Mouse (Mus musculus): Measurements from ENCODE around the gene Tomm6. TPM values are rescaled to one million over a fixed set of nuclear protein-coding genes. Genes with fewer than 3 reads are reported as not detected.

Gene Tomm6
- total RNA-seq, 2 experiments from 2014 or later = 179 to 192 TPM

GRCm38 (mm10) chr17:47695337-47695710, 7.1 kb upstream of the Tomm6 start:
- intact Hi-C loops (cut with DNase I) = no loop called here
- no peak for DNase-seq

DNA sequence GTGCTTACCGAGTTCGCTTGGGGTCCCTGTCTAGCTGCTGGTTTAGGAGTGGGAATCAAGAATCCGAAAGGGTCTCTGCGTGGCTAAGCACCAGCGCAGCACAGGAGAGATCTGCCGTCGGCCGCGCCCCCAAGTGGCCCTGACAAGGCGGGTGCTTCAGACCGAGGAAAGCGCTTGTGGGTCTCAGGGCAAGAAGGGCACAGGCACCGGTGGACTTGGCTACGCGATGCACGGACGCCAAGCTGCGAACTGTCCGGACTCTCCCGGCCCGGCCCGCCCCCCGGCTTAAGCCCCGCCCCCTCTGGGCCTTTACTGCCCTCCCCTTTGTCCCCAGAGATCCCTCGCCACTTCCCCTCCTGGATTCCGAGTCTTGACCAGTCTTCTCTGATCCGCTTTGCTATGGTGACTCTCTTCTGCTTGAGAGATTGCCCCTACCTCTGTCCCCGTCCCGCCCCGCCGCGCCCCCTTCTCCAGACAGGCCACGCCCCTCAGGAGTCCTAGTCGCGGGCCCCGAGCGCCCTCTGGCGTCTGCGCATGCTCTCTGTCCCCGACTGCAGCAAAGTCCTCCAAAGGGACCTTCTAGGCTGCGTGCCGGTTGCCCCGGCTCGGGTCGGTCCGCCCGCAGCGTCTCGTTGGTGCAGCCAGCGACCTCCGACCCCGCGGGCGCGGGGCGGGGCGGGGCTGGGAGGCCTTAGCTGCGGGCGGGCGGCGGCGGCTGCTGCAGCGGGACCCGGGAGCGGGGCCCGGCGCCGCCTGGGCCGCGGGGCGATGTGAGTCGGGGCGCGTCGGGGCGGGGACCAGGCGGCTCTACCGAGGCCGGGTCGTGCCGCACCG, 6.5 kb upstream of the Tomm6 start, which contains the start of gene Prickle4:
Gene Prickle4 (minus strand): TSS at position 234 of the 834 bp plus-strand sequence.
- intact Hi-C loops (cut with DNase I) = no loop called here
- DNase-seq = peak; percentile 99

GRCm38 (mm10) chr17:47694442-47694502, 6.1 kb upstream of the Tomm6 start, which contains the start of gene Gm21981:
Gm21981 (minus strand) TSS chr17:47694455.
- intact Hi-C loops (cut with DNase I) = no loop called here

DNA sequence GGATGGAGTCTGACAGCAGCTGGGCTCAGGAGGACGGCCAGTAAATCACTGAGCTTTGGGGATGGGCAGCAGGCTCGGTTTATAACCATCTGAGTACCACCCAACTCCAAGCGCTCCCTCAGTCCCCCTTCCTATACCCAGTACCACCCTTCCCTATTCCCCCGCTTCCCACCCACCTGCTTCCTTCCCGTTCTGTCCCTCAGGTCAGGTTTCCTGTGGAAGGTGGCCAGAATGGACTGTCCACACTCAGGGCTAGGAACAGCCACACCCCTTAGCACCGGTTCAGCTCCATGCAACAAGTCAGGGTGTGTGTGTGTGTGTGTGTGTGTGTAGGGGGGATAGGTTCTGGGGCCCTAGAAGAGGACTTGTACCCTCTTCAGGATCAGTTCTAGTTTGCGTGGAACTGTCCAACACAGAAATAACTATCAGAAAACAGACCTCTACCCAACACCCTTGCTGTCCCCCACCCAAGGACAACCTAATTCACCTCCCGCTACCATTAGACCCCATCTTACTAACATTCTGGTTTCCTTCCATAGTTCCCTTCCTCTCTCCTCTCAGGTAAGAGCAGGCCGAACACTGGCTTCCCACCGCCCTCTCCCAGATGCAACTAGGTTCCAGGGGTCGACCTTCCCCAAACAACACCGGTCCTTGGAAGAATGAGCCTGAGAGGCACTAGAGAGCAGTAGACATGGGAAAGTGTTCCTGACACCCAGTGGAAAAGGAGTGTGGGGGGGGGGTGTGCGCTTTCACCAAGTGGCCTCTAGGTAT, 5.7 kb upstream of the Tomm6 start:
- intact Hi-C loops (cut with DNase I) = no loop called here
- no peak for DNase-seq

More at GRCm38 (mm10) chr17:47694442-47694502, 6.1 kb upstream of the Tomm6 start, which contains the start of gene Gm21981:
- no peak for DNase-seq

- intact Hi-C loops (cut with DNase I) = no loop called here
- DNase-seq = no peak
These were observed 3.5 kb upstream of the Tomm6 start for GRCm38 (mm10) chr17:47691650-47692049.

- no peak for DNase-seq
- intact Hi-C loops (cut with DNase I) = no loop called here
These were observed 1.7 kb upstream of the Tomm6 start for GRCm38 (mm10) chr17:47689894-47690293.

- peak; percentile 78 for DNase-seq
- intact Hi-C loops (cut with DNase I) = no loop called here
These were observed 706 bp upstream of the Tomm6 start, which contains the start of gene Frs3 for GRCm38 (mm10) chr17:47688608-47689575. Frs3 (plus strand) TSS chr17:47689030.

GRCm38 (mm10) chr17:47687409-47688343, 510 bp downstream of the Tomm6 start:
- intact Hi-C loops (cut with DNase I) = no loop called here

DNA sequence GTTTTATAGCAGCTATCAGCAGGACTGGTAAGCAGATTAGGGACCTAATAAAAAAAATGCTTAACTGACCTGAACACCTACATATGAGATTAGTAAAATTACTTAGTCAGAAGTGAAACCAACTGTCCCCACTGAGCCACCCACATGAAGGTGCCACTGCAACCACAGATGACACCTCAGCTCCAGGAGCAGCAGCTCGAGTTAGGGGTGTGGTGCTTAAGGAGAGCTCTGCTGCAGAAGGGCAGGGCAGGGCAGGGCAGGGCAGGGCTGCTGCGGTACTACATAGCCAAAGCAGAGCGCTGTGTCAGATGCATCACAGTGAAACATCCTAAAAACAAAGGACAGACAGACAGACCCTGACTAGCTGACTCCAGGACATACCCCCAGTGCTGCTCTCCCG, 5.3 kb downstream of the Tomm6 start:
- intact Hi-C loops (cut with DNase I) = no loop called here

More at GRCm38 (mm10) chr17:47687409-47688343, 510 bp downstream of the Tomm6 start:
- peak; percentile 96 for DNase-seq

GRCm38 (mm10) chr17:47678702-47679101, 9.5 kb downstream of the Tomm6 start:
- intact Hi-C loops (cut with DNase I) = loop anchor here (5.0 kb wide), 1 partner anchor 66 kb away; the partner anchor contains the start of genes Bysl, Gm20517 and Med20

More for the DNA sequence above, 5.3 kb downstream of the Tomm6 start:
- DNase-seq = no peak

DNA sequence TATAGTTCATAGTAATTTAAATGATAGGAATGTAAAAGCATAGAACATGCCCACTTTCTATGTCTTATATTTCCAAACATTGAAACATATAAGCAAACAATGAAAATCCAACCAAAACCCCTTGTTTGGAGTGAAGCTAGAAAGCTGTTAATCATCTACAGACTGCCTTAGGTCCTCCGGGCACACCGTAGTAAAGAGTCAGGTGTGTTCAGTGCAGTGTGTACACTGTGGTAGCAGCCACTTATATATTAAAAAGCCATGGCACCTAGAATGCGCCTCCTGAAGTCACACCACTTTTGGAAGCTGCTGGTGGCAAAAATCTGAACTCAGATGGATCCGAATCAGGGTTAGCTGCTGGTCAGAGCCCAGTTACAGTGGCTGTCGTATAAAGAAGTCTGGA, 9.9 kb downstream of the Tomm6 start:
- intact Hi-C loops (cut with DNase I) = loop anchor here (5.0 kb wide), 1 partner anchor 66 kb away; the partner anchor contains the start of genes Bysl, Gm20517 and Med20
- DNase-seq = no peak

More at GRCm38 (mm10) chr17:47678702-47679101, 9.5 kb downstream of the Tomm6 start:
- no peak for DNase-seq

DNA sequence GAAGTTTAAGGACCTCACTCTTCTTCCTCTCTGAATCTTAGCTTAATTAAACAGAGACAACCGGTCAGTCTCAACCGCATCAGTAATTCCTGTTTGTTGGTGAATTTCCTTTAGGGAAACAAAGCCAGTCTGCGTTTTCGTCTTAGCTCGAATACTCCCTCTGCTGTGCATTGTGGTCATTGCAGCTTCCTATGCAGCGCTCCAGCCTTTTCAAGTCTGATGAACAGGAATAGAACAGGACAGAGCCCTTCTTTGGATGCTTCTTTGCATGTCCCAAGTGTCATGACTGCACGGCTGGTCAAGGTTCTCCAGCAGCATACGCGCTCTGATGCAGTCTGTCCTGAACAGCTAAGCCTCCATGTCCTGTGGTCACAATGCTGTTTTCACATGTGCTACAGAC, 11.6 kb downstream of the Tomm6 start:
- intact Hi-C loops (cut with DNase I) = loop anchor here (5.0 kb wide), 1 partner anchor 64 kb away; the partner anchor contains the start of genes Bysl, Gm20517 and Med20
- DNase-seq = peak; percentile 71

- DNase-seq = peak; percentile 31
- intact Hi-C loops (cut with DNase I) = no loop called here
These were observed 15.7 kb downstream of the Tomm6 start for GRCm38 (mm10) chr17:47672311-47673111.

- intact Hi-C loops (cut with DNase I) = no loop called here
- DNase-seq = no peak
These were observed 16.2 kb downstream of the Tomm6 start for GRCm38 (mm10) chr17:47671988-47672310.

GRCm38 (mm10) chr17:47669166-47669565, 19.0 kb downstream of the Tomm6 start:
- intact Hi-C loops (cut with DNase I) = no loop called here
- DNase-seq = no peak

- DNase-seq = no peak
- intact Hi-C loops (cut with DNase I) = no loop called here
These were observed 23.7 kb downstream of the Tomm6 start for GRCm38 (mm10) chr17:47664474-47664873.

DNA sequence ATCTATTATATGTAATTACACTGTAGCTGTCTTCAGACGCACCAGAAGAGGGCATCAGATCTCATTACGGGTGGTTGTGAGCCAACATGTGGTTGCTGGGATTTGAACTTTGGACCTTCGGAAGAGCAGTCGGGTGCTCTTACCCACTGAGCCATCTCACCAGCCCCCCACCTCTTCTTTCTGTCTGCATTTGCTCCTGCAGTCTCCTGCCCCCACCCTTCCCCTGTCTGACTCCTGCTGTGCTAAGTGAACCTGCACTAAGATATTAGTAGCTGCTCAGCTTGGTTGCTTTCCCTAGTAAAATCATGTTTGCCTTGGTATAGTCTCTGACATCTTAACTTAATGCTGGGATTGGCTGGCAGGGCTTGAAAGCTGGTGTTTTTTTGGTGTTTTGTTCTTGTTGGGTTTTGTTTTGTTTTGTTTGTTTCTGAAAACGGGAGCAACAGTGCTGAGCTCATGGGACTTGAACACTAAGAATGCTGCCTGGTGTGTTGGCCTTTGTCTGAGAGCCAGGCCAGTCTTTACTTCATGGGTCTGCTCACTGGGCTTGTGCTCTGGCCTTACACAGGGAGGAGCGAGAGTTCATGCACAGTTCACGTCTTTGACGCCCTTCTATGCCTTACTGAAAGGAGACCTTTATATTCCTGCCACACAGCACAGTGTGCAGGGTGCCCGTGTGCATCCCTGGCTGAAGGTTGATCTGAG, 25.0 kb downstream of the Tomm6 start:
- intact Hi-C loops (cut with DNase I) = no loop called here
- DNase-seq = no peak

DNA sequence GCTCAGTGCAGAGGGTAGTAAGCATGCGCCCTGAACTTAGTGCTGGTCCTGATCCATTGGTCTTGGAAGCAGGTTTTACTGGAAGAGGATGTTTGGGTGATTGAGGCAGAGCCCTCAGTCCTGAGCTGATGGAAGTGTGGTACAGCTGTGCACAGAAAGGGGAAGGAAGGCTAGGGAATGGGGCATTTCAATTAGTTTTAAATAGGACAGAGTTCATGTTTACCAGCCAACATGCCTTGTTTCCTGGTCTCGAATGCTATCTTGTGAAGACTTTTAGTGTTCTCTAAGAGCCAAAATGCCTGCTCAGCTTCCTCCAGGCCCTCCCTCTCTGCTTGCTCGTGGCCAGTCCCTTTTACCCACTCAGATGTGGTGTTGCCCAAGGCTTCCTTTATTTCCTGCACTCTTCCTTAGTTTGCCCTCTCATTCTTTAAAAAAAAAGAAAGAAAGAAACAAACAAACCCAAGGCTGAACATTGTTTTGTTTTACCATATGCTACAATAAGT, 29.4 kb downstream of the Tomm6 start:
- intact Hi-C loops (cut with DNase I) = no loop called here
- no peak for DNase-seq

All from left cerebral cortex, postnatal 4 days (tissue).